Mouse (Mus musculus) G1E (cell line): ENCODE data around the gene Cd244a.

Source experiments
- CTCF ChIP-seq: IDR thresholded peaks from 2 replicates; pipeline ENCODE4 v1.5.1; 2012; ENCODE audit warnings: low read depth, low read length, inconsistent platforms, mixed read lengths
- GATA1 ChIP-seq: IDR thresholded peaks from 2 replicates; pipeline ENCODE4 v1.6.1; 2012; ENCODE audit warnings: borderline replicate concordance, low read length, inconsistent platforms, mixed read lengths

DNA sequence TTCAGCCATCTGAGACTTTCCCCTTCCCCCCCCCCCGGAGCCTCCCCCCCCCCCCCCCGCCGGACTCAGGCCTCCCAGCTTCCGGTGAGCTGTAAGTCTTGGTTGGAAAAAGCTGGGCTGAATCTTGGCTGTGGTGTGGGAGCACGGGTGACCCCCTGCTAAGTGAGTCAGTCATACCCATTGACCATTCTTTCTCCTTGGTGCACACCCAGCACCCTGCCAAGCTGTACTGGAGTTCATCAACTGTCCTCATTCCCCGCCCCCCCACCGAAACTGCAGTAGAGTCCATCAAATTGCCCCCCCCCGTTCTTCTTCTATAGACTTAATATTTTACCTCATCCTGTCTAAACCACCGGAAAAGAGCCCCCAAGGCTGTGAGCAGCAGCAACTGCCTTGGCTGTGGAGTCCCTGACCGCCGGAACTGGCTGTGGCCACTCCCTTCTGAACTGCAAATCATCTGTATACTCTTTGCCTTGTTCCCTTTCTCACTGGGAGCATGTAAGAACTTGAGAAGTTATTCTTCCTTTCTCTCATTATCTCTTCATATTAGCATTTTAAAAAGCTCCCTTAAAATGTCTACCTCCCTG, 2.7 kb downstream of the Cd244a start:
- TF ChIP-seq CTCF (no peak), GATA1 (no peak)
